Mouse (Mus musculus) midbrain, embryonic 15.5 days (tissue): ENCODE measurements around the gene Cbfb. TPM values are rescaled to one million over a fixed set of nuclear protein-coding genes. Genes with fewer than 3 reads are reported as not detected.

Experiments used
- ATAC-seq: fragments of 200-750 bp; cut with Nextera tagmentation; replicated peaks from 2 replicates; pipeline ENCODE4 v1.8.0; 2017; ENCODE audit warnings: moderate TSS enrichment
- H3K27ac ChIP-seq: fragments of 300-500 bp; sonication (generic); 2 replicates; pipeline ENCODE4 v1.5.1; 2015; ENCODE audit warnings: mild to moderate bottlenecking, inconsistent platforms
- H3K27me3 ChIP-seq: fragments of 300-500 bp; sonication (generic); replicated peaks from 2 replicates; pipeline ENCODE4 v1.6.1; 2015; ENCODE audit warnings: inconsistent platforms
- H3K36me3 ChIP-seq: fragments of 300-500 bp; sonication (generic); replicated peaks from 2 replicates; pipeline ENCODE4 v1.6.1; 2015; ENCODE audit warnings: inconsistent platforms
- H3K4me1 ChIP-seq: fragments of 300-500 bp; sonication (generic); 2 replicates; pipeline ENCODE4 v1.6.1; 2015; ENCODE audit warnings: inconsistent platforms
- H3K4me2 ChIP-seq: fragments of 300-500 bp; sonication (generic); 2 replicates; pipeline ENCODE4 v1.6.1; 2015; ENCODE audit warnings: inconsistent platforms, mild to moderate bottlenecking, moderate library complexity
- H3K4me3 ChIP-seq: fragments of 300-500 bp; sonication (generic); 2 replicates; pipeline ENCODE4 v1.5.1; 2015; ENCODE audit warnings: mild to moderate bottlenecking, inconsistent platforms
- H3K9ac ChIP-seq: fragments of 300-500 bp; sonication (generic); 2 replicates; pipeline ENCODE4 v1.6.1; 2015; ENCODE audit warnings: mild to moderate bottlenecking, inconsistent platforms
- H3K9me3 ChIP-seq: fragments of 300-500 bp; sonication (generic); 2 replicates; pipeline ENCODE4 v1.6.1; 2016; ENCODE audit warnings: inconsistent platforms
- WGBS: fragments of 180-500 bp; shearing (Covaris S2); methylation state at CpG from one replicate; pipeline ENCODE4 v1.1.7; 2015; ENCODE audit warnings: mixed read lengths; 5-methylcytosine and 5-hydroxymethylcytosine counted together
- polyA plus RNA-seq: library from polyadenylated mRNA; unstranded; fragments of >200 nt; fragmentation: Nextera tagmentation; extraction: Ambion mirVana; gene quantifications from 2 replicates; pipeline ENCODE4 v1.2.1, GENCODE M21; 2015

Gene Cbfb
- polyA plus RNA-seq, result 20.3 and 22.5 TPM in 2 replicates

- ATAC-seq, result peak; percentile 93
- Histone ChIP-seq H3K9me3 (no peaks in the 10 kb centered on the region), H3K4me3 (peak within 1 kb of the TSS; percentile 91), H3K9ac (peak within 1 kb of the TSS; percentile 58), H3K36me3 (no peaks in the 10 kb centered on the region), H3K27me3 (no peaks in the 10 kb centered on the region), H3K4me1 (peaks cover 19% of the 10 kb centered on the region), H3K4me2 (peak within 1 kb of the TSS; percentile 66), H3K27ac (peak within 1 kb of the TSS; percentile 81)
- under 1% methylated on average over 64 of the region's 86 CpGs for WGBS
Observed at GRCm38 (mm10) chr8:105170381-105171115, at the start of gene Cbfb. Gene Cbfb (plus strand): TSS chr8:105170674.

GRCm38 (mm10) chr8:105129864-105130263, 40.6 kb upstream of the Cbfb start:
- Histone ChIP-seq H3K27me3 (no peaks in the 10 kb centered on the region), H3K4me1 (no peaks in the 10 kb centered on the region), H3K36me3 (no peaks in the 10 kb centered on the region), H3K9me3 (no peaks in the 10 kb centered on the region), H3K4me3 (no peak overlapping the region), H3K27ac (no peak overlapping the region), H3K4me2 (no peak overlapping the region), H3K9ac (no peak overlapping the region)
- ATAC-seq, result no peak
- 89% methylated on average over 9 of the region's 9 CpGs for WGBS

GRCm38 (mm10) chr8:105131509-105131908, 39.0 kb upstream of the Cbfb start, which contains the start of gene Ces4a:
Gene Ces4a (plus strand): TSS chr8:105131800.
- Histone ChIP-seq H3K36me3 (no peaks in the 10 kb centered on the region), H3K9me3 (no peaks in the 10 kb centered on the region), H3K9ac (no peak within 1 kb of the TSS), H3K27ac (no peak within 1 kb of the TSS), H3K4me2 (no peak within 1 kb of the TSS), H3K4me3 (no peak within 1 kb of the TSS), H3K27me3 (no peaks in the 10 kb centered on the region), H3K4me1 (no peaks in the 10 kb centered on the region)
- ATAC-seq, result no peak
- 77% methylated on average over 5 of the region's 5 CpGs for WGBS

GRCm38 (mm10) chr8:105138423-105138822, 32.1 kb upstream of the Cbfb start:
- H3K4me1 ChIP-seq, result no peaks in the 10 kb centered on the region
- no peak overlapping the region for H3K9ac ChIP-seq
- H3K9me3 ChIP-seq, result no peaks in the 10 kb centered on the region
- no peaks in the 10 kb centered on the region for H3K27me3 ChIP-seq
- ATAC-seq, result no peak
- WGBS, result 31% methylated on average over 4 of the region's 4 CpGs
- H3K4me3 ChIP-seq, result no peak overlapping the region
- no peak overlapping the region for H3K4me2 ChIP-seq
- H3K27ac ChIP-seq, result no peak overlapping the region
- H3K36me3 ChIP-seq, result no peaks in the 10 kb centered on the region

GRCm38 (mm10) chr8:105142395-105142794, 28.1 kb upstream of the Cbfb start:
- H3K27ac ChIP-seq, result no peak overlapping the region
- no peak for ATAC-seq
- no peaks in the 10 kb centered on the region for H3K27me3 ChIP-seq
- H3K9ac ChIP-seq, result no peak overlapping the region
- H3K4me1 ChIP-seq, result no peaks in the 10 kb centered on the region
- H3K36me3 ChIP-seq, result no peaks in the 10 kb centered on the region
- no peak overlapping the region for H3K4me3 ChIP-seq
- WGBS, result 47% methylated on average over 19 of the region's 19 CpGs
- H3K9me3 ChIP-seq, result no peaks in the 10 kb centered on the region
- no peak overlapping the region for H3K4me2 ChIP-seq

GRCm38 (mm10) chr8:105151654-105152053, 18.8 kb upstream of the Cbfb start:
- Histone ChIP-seq H3K27ac (no peak overlapping the region), H3K27me3 (no peaks in the 10 kb centered on the region), H3K36me3 (no peaks in the 10 kb centered on the region), H3K4me1 (peaks cover 13% of the 10 kb centered on the region), H3K9me3 (no peaks in the 10 kb centered on the region), H3K9ac (no peak overlapping the region), H3K4me3 (no peak overlapping the region), H3K4me2 (no peak overlapping the region)
- WGBS, result 71% methylated on average over 4 of the region's 4 CpGs
- ATAC-seq, result no peak

- Histone ChIP-seq H3K4me1 (peaks cover 13% of the 10 kb centered on the region), H3K27ac (peak overlapping the region; percentile 66), H3K4me3 (peak overlapping the region; percentile 35), H3K9ac (0 out of 2 replicates have a peak overlapping the region, but pooled peaks have one; percentile 0), H3K4me2 (peak overlapping the region; percentile 57), H3K27me3 (no peaks in the 10 kb centered on the region), H3K36me3 (no peaks in the 10 kb centered on the region), H3K9me3 (no peaks in the 10 kb centered on the region)
- 3% methylated on average over 27 of the region's 27 CpGs for WGBS
- ATAC-seq, result peak; percentile 94
Observed at GRCm38 (mm10) chr8:105152623-105153398, 17.7 kb upstream of the Cbfb start.

GRCm38 (mm10) chr8:105154316-105154715, 16.2 kb upstream of the Cbfb start:
- WGBS, result 90% methylated on average over 5 of the region's 5 CpGs
- Histone ChIP-seq H3K27me3 (no peaks in the 10 kb centered on the region), H3K9ac (no peak overlapping the region), H3K9me3 (no peaks in the 10 kb centered on the region), H3K36me3 (no peaks in the 10 kb centered on the region), H3K4me2 (no peak overlapping the region), H3K27ac (no peak overlapping the region), H3K4me3 (no peak overlapping the region), H3K4me1 (peaks cover 13% of the 10 kb centered on the region)
- ATAC-seq, result no peak

GRCm38 (mm10) chr8:105155091-105155745, 15.3 kb upstream of the Cbfb start:
- WGBS, result 80% methylated on average over 6 of the region's 6 CpGs
- ATAC-seq, result no peak
- H3K4me2 ChIP-seq, result no peak overlapping the region
- no peak overlapping the region for H3K4me3 ChIP-seq
- no peak overlapping the region for H3K27ac ChIP-seq
- no peak overlapping the region for H3K9ac ChIP-seq
- H3K9me3 ChIP-seq, result no peaks in the 10 kb centered on the region
- H3K36me3 ChIP-seq, result no peaks in the 10 kb centered on the region
- peaks cover 13% of the 10 kb centered on the region for H3K4me1 ChIP-seq
- H3K27me3 ChIP-seq, result no peaks in the 10 kb centered on the region

- no peak overlapping the region for H3K9ac ChIP-seq
- no peak overlapping the region for H3K27ac ChIP-seq
- H3K9me3 ChIP-seq, result no peaks in the 10 kb centered on the region
- no peaks in the 10 kb centered on the region for H3K36me3 ChIP-seq
- no peak overlapping the region for H3K4me2 ChIP-seq
- H3K4me3 ChIP-seq, result no peak overlapping the region
- 60% methylated on average over 10 of the region's 10 CpGs for WGBS
- no peaks in the 10 kb centered on the region for H3K27me3 ChIP-seq
- peaks cover 8% of the 10 kb centered on the region; the same call in 1 of the 2 replicates for H3K4me1 ChIP-seq
- ATAC-seq, result no peak
Observed at GRCm38 (mm10) chr8:105157555-105157954, 12.9 kb upstream of the Cbfb start.

GRCm38 (mm10) chr8:105158084-105158483, 12.4 kb upstream of the Cbfb start:
- no peak overlapping the region for H3K9ac ChIP-seq
- no peaks in the 10 kb centered on the region for H3K27me3 ChIP-seq
- 83% methylated on average over 3 of the region's 3 CpGs for WGBS
- no peak overlapping the region for H3K27ac ChIP-seq
- no peak for ATAC-seq
- peaks cover 3% of the 10 kb centered on the region; the same call in 1 of the 2 replicates for H3K4me1 ChIP-seq
- H3K36me3 ChIP-seq, result no peaks in the 10 kb centered on the region
- H3K9me3 ChIP-seq, result no peaks in the 10 kb centered on the region
- no peak overlapping the region for H3K4me3 ChIP-seq
- no peak overlapping the region for H3K4me2 ChIP-seq

- Histone ChIP-seq H3K4me2 (no peak overlapping the region), H3K27ac (no peak overlapping the region), H3K4me1 (no peaks in the 10 kb centered on the region), H3K36me3 (no peaks in the 10 kb centered on the region), H3K27me3 (no peaks in the 10 kb centered on the region), H3K9ac (no peak overlapping the region), H3K9me3 (no peaks in the 10 kb centered on the region), H3K4me3 (no peak overlapping the region)
- 72% methylated on average over 3 of the region's 3 CpGs for WGBS
- no peak for ATAC-seq
Observed at GRCm38 (mm10) chr8:105161121-105161652, 9.3 kb upstream of the Cbfb start.
